Mouse (Mus musculus) lung, embryonic 16.5 days (tissue): Measurements from ENCODE around the gene Ndufb2. TPM values are rescaled to one million over a fixed set of nuclear protein-coding genes. Genes with fewer than 3 reads are reported as not detected.

Experiments used
- ATAC-seq: fragments of 200-750 bp; cut with Nextera tagmentation; 2 replicates; pipeline ENCODE4 v1.8.0; 2017; ENCODE audit warnings: low read depth, mild to moderate bottlenecking, moderate library complexity
- H3K27ac ChIP-seq: fragments of 300-500 bp; sonication (generic); 2 replicates; pipeline ENCODE4 v1.5.1; 2014; ENCODE audit warnings: mild to moderate bottlenecking, control low read depth, low read length
- H3K27me3 ChIP-seq: fragments of 300-500 bp; sonication (generic); 2 replicates; pipeline ENCODE4 v1.6.1; 2014; ENCODE audit warnings: low read depth, low read length, mixed read lengths; ENCODE audit not compliant: control insufficient read depth, insufficient read depth
- H3K36me3 ChIP-seq: fragments of 300-500 bp; sonication (generic); 2 replicates; pipeline ENCODE4 v1.6.1; 2014; ENCODE audit warnings: low read length; ENCODE audit not compliant: control insufficient read depth, insufficient read depth
- H3K4me1 ChIP-seq: fragments of 300-500 bp; sonication (generic); replicated peaks from 2 replicates; pipeline ENCODE4 v1.6.1; 2014; ENCODE audit warnings: low read length, mixed read lengths; ENCODE audit not compliant: control insufficient read depth, insufficient read depth
- H3K4me2 ChIP-seq: fragments of 300-500 bp; sonication (generic); 2 replicates; pipeline ENCODE4 v1.6.1; 2014; ENCODE audit warnings: low read depth, low read length, control low read depth
- H3K4me3 ChIP-seq: fragments of 300-500 bp; sonication (generic); 2 replicates; pipeline ENCODE4 v1.5.1; 2014; ENCODE audit warnings: mild to moderate bottlenecking, low read length, control low read depth
- H3K9ac ChIP-seq: fragments of 300-500 bp; sonication (generic); 2 replicates; pipeline ENCODE4 v1.6.1; 2014; ENCODE audit warnings: low read length, control low read depth
- H3K9me3 ChIP-seq: fragments of 300-500 bp; sonication (generic); 2 replicates; pipeline ENCODE4 v1.6.1; 2016; ENCODE audit warnings: low read length; ENCODE audit not compliant: control insufficient read depth
- WGBS: fragments of 180-500 bp; shearing (Covaris S2); extraction: QIAGEN DNeasy Blood & Tissue Kit; methylation state at CpG from one replicate; pipeline ENCODE4 v1.1.7; 2014; 5-methylcytosine and 5-hydroxymethylcytosine counted together
- polyA plus RNA-seq: library from polyadenylated mRNA; unstranded; fragments of >200 nt; fragmentation: Nextera tagmentation; extraction: Ambion mirVana; gene quantifications from 2 replicates; pipeline ENCODE4 v1.2.1, GENCODE M21; 2015

The Ndufb2 gene
- polyA plus RNA-seq, 1 experiment from 2014 or later: 312 TPM

- WGBS: under 1% methylated on average over 36 of the region's 54 CpGs
- Histone ChIP-seq H3K27me3 (no peaks in the 10 kb centered on the region), H3K4me1 (peaks cover 46% of the 10 kb centered on the region)
Observed at GRCm38 (mm10) chr6:39556900-39557659, 35.3 kb upstream of the Ndufb2 start.

GRCm38 (mm10) chr6:39557723-39558261 is 34.6 kb upstream of the Ndufb2 start, which contains the start of gene Dennd2a:
TSS of gene Dennd2a (minus strand) at chr6:39557867.
- 2% methylated on average over 41 of the region's 50 CpGs for WGBS
- no peaks in the 10 kb centered on the region for H3K27me3 ChIP-seq
- peak within 1 kb of the TSS; percentile 76 for H3K4me2 ChIP-seq
- peaks cover 42% of the 10 kb centered on the region for H3K4me1 ChIP-seq
- H3K9me3 ChIP-seq: no peaks in the 10 kb centered on the region
- peak; percentile 92 for ATAC-seq
- no peaks in the 10 kb centered on the region for H3K36me3 ChIP-seq
- H3K4me3 ChIP-seq: peak within 1 kb of the TSS; percentile 85
- H3K27ac ChIP-seq: peak within 1 kb of the TSS; percentile 89
- H3K9ac ChIP-seq: peak within 1 kb of the TSS; percentile 95

More at GRCm38 (mm10) chr6:39556900-39557659, 35.3 kb upstream of the Ndufb2 start:
- Histone ChIP-seq H3K27ac (peak overlapping the region; percentile 89), H3K9ac (peak overlapping the region; percentile 95), H3K36me3 (no peaks in the 10 kb centered on the region), H3K4me2 (peak overlapping the region; percentile 76), H3K9me3 (no peaks in the 10 kb centered on the region), H3K4me3 (peak overlapping the region; percentile 85)
- ATAC-seq: peak; percentile 56

GRCm38 (mm10) chr6:39559276-39559939 is 33.0 kb upstream of the Ndufb2 start:
- no peaks in the 10 kb centered on the region for H3K36me3 ChIP-seq
- H3K9ac ChIP-seq: no peak overlapping the region
- H3K27me3 ChIP-seq: no peaks in the 10 kb centered on the region
- peak overlapping the region; percentile 19; the same call in 1 of the 2 replicates for H3K27ac ChIP-seq
- H3K4me2 ChIP-seq: no peak overlapping the region
- no peak overlapping the region for H3K4me3 ChIP-seq
- 31% methylated on average over 6 of the region's 6 CpGs for WGBS
- no peak for ATAC-seq
- H3K4me1 ChIP-seq: peaks cover 40% of the 10 kb centered on the region
- H3K9me3 ChIP-seq: no peaks in the 10 kb centered on the region

DNA sequence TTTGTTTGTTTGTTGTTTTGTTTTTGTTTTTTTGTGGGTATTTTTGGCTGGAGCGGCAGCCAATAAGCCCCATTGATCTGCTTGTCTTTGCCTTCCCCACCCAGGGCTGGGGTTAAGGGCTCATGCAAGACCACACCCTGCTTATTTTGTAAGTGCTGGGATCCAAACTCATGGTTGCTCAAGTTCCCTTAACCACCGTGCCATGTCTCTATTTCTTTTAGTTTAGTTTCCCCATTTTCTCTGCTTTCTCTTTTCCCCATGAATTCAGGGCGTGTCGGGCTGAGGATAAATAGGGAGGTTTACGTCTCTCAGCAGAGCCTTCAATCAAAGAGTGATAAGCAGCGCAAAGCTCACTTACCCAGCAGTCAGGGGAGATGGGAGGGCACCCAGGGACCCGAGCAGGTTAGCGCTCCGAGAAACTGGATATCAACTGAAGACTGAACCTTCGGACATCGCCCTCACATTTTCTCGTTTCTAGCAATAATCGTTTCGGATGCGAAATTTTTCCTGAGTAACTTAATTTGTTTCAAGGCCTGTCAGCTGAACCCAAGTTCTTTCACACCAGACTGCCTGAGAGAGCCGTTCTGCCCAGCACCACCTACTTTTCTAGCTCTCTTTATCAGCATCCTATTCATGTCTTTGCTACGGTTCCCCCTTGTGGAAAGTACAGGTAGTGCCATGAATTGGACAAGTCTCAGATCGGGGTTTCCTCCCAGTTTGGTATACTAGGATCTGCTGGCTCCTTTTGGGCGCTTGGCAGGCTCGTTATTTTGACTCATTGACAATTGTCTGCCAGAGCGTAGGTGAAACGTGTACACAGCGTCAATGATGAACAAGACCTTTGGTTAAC is 30.0 kb upstream of the Ndufb2 start:
- Histone ChIP-seq H3K4me1 (peaks cover 18% of the 10 kb centered on the region), H3K9ac (no peak overlapping the region), H3K4me3 (peak overlapping the region; percentile 2), H3K27me3 (no peaks in the 10 kb centered on the region), H3K36me3 (no peaks in the 10 kb centered on the region), H3K27ac (no peak overlapping the region), H3K9me3 (no peaks in the 10 kb centered on the region), H3K4me2 (peak overlapping the region; percentile 40)
- 15% methylated on average over 23 of the region's 23 CpGs for WGBS
- ATAC-seq: peak; percentile 52; the same call in 1 of the 2 replicates

DNA sequence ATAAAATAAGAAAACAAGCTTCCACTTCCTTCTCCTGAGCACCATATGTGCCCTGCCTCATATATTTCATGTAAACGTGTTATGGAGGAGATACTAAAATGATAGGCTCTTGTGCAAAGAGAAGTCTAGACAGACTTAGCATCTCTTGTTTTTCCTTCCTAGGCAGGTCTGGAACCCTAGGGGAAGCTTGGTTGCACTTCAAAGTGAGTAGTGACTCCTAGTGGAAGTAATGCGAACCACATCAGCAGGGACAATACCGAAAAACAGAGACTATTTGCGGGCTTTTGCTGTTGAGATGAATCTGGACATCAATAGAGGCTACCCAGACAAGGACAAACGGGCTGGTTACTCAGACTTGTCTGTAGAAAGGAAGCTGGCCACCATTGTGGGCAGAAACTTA is 24.8 kb upstream of the Ndufb2 start:
- no peak overlapping the region for H3K4me3 ChIP-seq
- no peak for ATAC-seq
- no peak overlapping the region for H3K4me2 ChIP-seq
- no peak overlapping the region for H3K9ac ChIP-seq
- no peaks in the 10 kb centered on the region for H3K4me1 ChIP-seq
- WGBS: 13% methylated on average over 5 of the region's 5 CpGs
- no peaks in the 10 kb centered on the region for H3K9me3 ChIP-seq
- H3K36me3 ChIP-seq: no peaks in the 10 kb centered on the region
- H3K27me3 ChIP-seq: no peaks in the 10 kb centered on the region
- no peak overlapping the region for H3K27ac ChIP-seq

- Histone ChIP-seq H3K9ac (no peak overlapping the region), H3K36me3 (no peaks in the 10 kb centered on the region), H3K27ac (no peak overlapping the region), H3K27me3 (no peaks in the 10 kb centered on the region), H3K4me3 (no peak overlapping the region), H3K9me3 (no peaks in the 10 kb centered on the region), H3K4me2 (no peak overlapping the region), H3K4me1 (peaks cover 10% of the 10 kb centered on the region)
- ATAC-seq: no peak
- WGBS: 52% methylated on average over 3 of the region's 3 CpGs
Observed at GRCm38 (mm10) chr6:39570426-39570825, 21.9 kb upstream of the Ndufb2 start.

GRCm38 (mm10) chr6:39573791-39574554 is 18.4 kb upstream of the Ndufb2 start, which contains the start of gene Adck2:
TSS of gene Adck2 (plus strand) at chr6:39573873.
- Histone ChIP-seq H3K4me2 (peak within 1 kb of the TSS; percentile 81), H3K4me3 (peak within 1 kb of the TSS; percentile 74), H3K9me3 (no peaks in the 10 kb centered on the region), H3K27me3 (no peaks in the 10 kb centered on the region), H3K27ac (peak within 1 kb of the TSS; percentile 82), H3K36me3 (no peaks in the 10 kb centered on the region; the same call in 1 of the 2 replicates), H3K4me1 (peaks cover 10% of the 10 kb centered on the region), H3K9ac (peak within 1 kb of the TSS; percentile 82)
- peak; percentile 98 for ATAC-seq
- WGBS: under 1% methylated on average over 49 of the region's 49 CpGs

DNA sequence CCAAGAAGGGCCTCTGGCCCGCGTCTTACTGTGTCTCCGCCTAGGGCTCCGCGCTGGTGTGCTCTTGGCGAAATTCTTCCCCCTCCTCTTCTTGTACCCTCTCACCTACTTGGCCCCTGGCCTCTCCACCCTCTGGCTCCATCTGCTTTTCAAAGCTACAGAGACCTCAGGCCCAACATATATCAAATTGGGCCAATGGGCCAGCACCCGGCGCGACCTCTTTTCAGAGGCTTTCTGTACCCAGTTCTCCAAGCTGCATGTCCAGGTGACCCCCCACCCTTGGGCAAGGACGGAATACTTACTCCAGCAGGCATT is 17.9 kb upstream of the Ndufb2 start:
- H3K36me3 ChIP-seq: no peaks in the 10 kb centered on the region; the same call in 1 of the 2 replicates
- H3K9ac ChIP-seq: peak overlapping the region; percentile 82
- H3K27ac ChIP-seq: no peak overlapping the region; the same call in 1 of the 2 replicates
- peaks cover 10% of the 10 kb centered on the region for H3K4me1 ChIP-seq
- 27% methylated on average over 10 of the region's 10 CpGs for WGBS
- H3K27me3 ChIP-seq: no peaks in the 10 kb centered on the region
- peak overlapping the region; percentile 74 for H3K4me3 ChIP-seq
- peak overlapping the region; percentile 81 for H3K4me2 ChIP-seq
- H3K9me3 ChIP-seq: no peaks in the 10 kb centered on the region
- ATAC-seq: peak; percentile 37
